Mouse (Mus musculus): Measurements from ENCODE around the gene A930033H14Rik.

DNA sequence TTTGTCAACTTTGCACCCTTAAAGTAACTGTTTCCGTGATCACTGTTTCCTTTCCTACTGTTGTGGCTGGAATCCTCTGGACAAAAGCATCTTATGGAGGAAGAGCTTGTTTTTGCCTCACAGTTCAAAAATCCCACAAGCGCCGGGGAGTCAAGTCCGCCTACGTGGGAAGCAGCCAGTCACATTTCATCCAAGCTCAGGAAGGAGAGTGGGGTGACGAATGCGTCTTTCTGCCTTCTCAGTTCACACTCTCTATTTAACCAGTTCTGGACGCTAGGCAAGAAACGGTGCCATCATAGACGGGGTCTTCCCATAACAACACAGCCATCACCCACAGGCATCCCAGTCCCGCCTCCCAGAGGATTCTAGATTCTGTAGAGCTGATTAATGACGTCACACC, 46.4 kb downstream of the A930033H14Rik start:
- TF ChIP-seq CTCF (IDR thresholded peaks at IDR 0.05; ENCODE audit: borderline replicate concordance, extremely low read depth, insufficient read depth, insufficient read length) (no peak), POLR2A (IDR thresholded peaks at IDR 0.05; ENCODE audit: borderline replicate concordance, extremely low read depth, insufficient read depth, insufficient read length, poor library complexity, severe bottlenecking) (no peak)

Measured in brain, embryonic 14.5 days (tissue).